Mouse (Mus musculus): ENCODE measurements around the gene Tmc6. TPM values are rescaled to one million over a fixed set of nuclear protein-coding genes. Genes with fewer than 3 reads are reported as not detected.

Gene Tmc6
- 13.3 and 17.9 TPM in 2 replicates for polyA plus RNA-seq (2016; fragmentation: Nextera tagmentation; extraction: Ambion mirVana)

- Histone ChIP-seq H3K27ac (peak within 1 kb of the TSS; percentile 81), H3K9me3 (no peaks in the 10 kb centered on the region), H3K27me3 (ENCODE audit: insufficient read depth, poor library complexity, severe bottlenecking) (peaks cover 73% of the 10 kb centered on the region), H3K4me1 (replicated peaks) (peaks cover 66% of the 10 kb centered on the region), H3K36me3 (no peaks in the 10 kb centered on the region), H3K4me3 (peak within 1 kb of the TSS; percentile 59)
- 34% methylated on average over 24 of the region's 24 CpGs for WGBS
- DNase-seq (ENCODE audit: low spot score), result no peak
These were observed at the start of gene Tmc6, which contains the start of gene Tmc8 for GRCm38 (mm10) chr11:117781993-117782704. TSS of gene Tmc6 (minus strand) at chr11:117782198. TSS of gene Tmc8 (plus strand) at chr11:117782076.

GRCm38 (mm10) chr11:117830401-117830800 lies 48.4 kb upstream of the Tmc6 start:
- WGBS, result 85% methylated on average over 9 of the region's 9 CpGs
- Histone ChIP-seq H3K4me1 (replicated peaks) (peaks cover 49% of the 10 kb centered on the region), H3K27ac (no peak overlapping the region), H3K9me3 (no peaks in the 10 kb centered on the region), H3K36me3 (no peaks in the 10 kb centered on the region), H3K4me3 (no peak overlapping the region), H3K27me3 (ENCODE audit: insufficient read depth, poor library complexity, severe bottlenecking) (no peaks in the 10 kb centered on the region)
- no peak for DNase-seq (ENCODE audit: low spot score)

- no peaks in the 10 kb centered on the region for H3K9me3 ChIP-seq
- H3K36me3 ChIP-seq, result no peaks in the 10 kb centered on the region
- no peak for DNase-seq (ENCODE audit: low spot score)
- WGBS, result 82% methylated on average over 2 of the region's 2 CpGs
- H3K27ac ChIP-seq, result no peak overlapping the region
- H3K4me1 ChIP-seq (replicated peaks), result peaks cover 56% of the 10 kb centered on the region
- H3K27me3 ChIP-seq (ENCODE audit: insufficient read depth, poor library complexity, severe bottlenecking), result no peaks in the 10 kb centered on the region
- no peak overlapping the region for H3K4me3 ChIP-seq
These were observed 47.7 kb upstream of the Tmc6 start for GRCm38 (mm10) chr11:117829671-117830215.

GRCm38 (mm10) chr11:117828888-117829604 lies 47.0 kb upstream of the Tmc6 start:
- no peaks in the 10 kb centered on the region for H3K27me3 ChIP-seq (ENCODE audit: insufficient read depth, poor library complexity, severe bottlenecking)
- peak overlapping the region; percentile 13 for H3K27ac ChIP-seq
- peaks cover 61% of the 10 kb centered on the region for H3K4me1 ChIP-seq (replicated peaks)
- WGBS, result 63% methylated on average over 9 of the region's 9 CpGs
- H3K4me3 ChIP-seq, result no peak overlapping the region
- peaks cover 1% of the 10 kb centered on the region for H3K36me3 ChIP-seq
- DNase-seq (ENCODE audit: low spot score), result no peak
- no peaks in the 10 kb centered on the region for H3K9me3 ChIP-seq

- Histone ChIP-seq H3K36me3 (peaks cover 9% of the 10 kb centered on the region), H3K27me3 (ENCODE audit: insufficient read depth, poor library complexity, severe bottlenecking) (no peaks in the 10 kb centered on the region), H3K4me1 (replicated peaks) (peaks cover 65% of the 10 kb centered on the region), H3K4me3 (no peak overlapping the region), H3K9me3 (no peaks in the 10 kb centered on the region), H3K27ac (0 out of 2 replicates have a peak overlapping the region, but pooled peaks have one; percentile 13)
- no peak for DNase-seq (ENCODE audit: low spot score)
- WGBS, result 90% methylated on average over 18 of the region's 18 CpGs
These were observed 46.3 kb upstream of the Tmc6 start for GRCm38 (mm10) chr11:117828149-117828887.

GRCm38 (mm10) chr11:117827386-117827785 lies 45.4 kb upstream of the Tmc6 start:
- peaks cover 66% of the 10 kb centered on the region for H3K4me1 ChIP-seq (replicated peaks)
- no peaks in the 10 kb centered on the region for H3K27me3 ChIP-seq (ENCODE audit: insufficient read depth, poor library complexity, severe bottlenecking)
- H3K4me3 ChIP-seq, result no peak overlapping the region
- H3K27ac ChIP-seq, result no peak overlapping the region
- peaks cover 18% of the 10 kb centered on the region for H3K36me3 ChIP-seq
- H3K9me3 ChIP-seq, result no peaks in the 10 kb centered on the region
- WGBS, result 63% methylated on average over 3 of the region's 3 CpGs
- DNase-seq (ENCODE audit: low spot score), result no peak

- 77% methylated on average over 8 of the region's 8 CpGs for WGBS
- peak overlapping the region; percentile 73; the same call in 1 of the 2 replicates for H3K4me3 ChIP-seq
- DNase-seq (ENCODE audit: low spot score), result no peak
- no peak overlapping the region for H3K27ac ChIP-seq
- no peaks in the 10 kb centered on the region for H3K9me3 ChIP-seq
- peaks cover 62% of the 10 kb centered on the region for H3K4me1 ChIP-seq (replicated peaks)
- peaks cover 23% of the 10 kb centered on the region for H3K36me3 ChIP-seq
- H3K27me3 ChIP-seq (ENCODE audit: insufficient read depth, poor library complexity, severe bottlenecking), result no peaks in the 10 kb centered on the region
These were observed 44.9 kb upstream of the Tmc6 start for GRCm38 (mm10) chr11:117826916-117827315.

GRCm38 (mm10) chr11:117826164-117826563 lies 44.2 kb upstream of the Tmc6 start:
- Histone ChIP-seq H3K4me3 (peak overlapping the region; percentile 73), H3K4me1 (replicated peaks) (peaks cover 64% of the 10 kb centered on the region), H3K36me3 (peaks cover 30% of the 10 kb centered on the region), H3K27ac (peak overlapping the region; percentile 95), H3K27me3 (ENCODE audit: insufficient read depth, poor library complexity, severe bottlenecking) (no peaks in the 10 kb centered on the region), H3K9me3 (no peaks in the 10 kb centered on the region)
- no peak for DNase-seq (ENCODE audit: low spot score)
- WGBS, result 12% methylated on average over 5 of the region's 5 CpGs

- peak; percentile 88 for DNase-seq (ENCODE audit: low spot score)
These were observed 43.5 kb upstream of the Tmc6 start, which contains the start of the genes Afmid and Tk1 for GRCm38 (mm10) chr11:117825333-117826101. TSS of gene Afmid (plus strand) at chr11:117825924. TSS of gene Tk1 (minus strand) at chr11:117826092.

GRCm38 (mm10) chr11:117824060-117824969 lies 42.3 kb upstream of the Tmc6 start:
- peak; percentile 87 for DNase-seq (ENCODE audit: low spot score)
- Histone ChIP-seq H3K4me1 (replicated peaks) (peaks cover 67% of the 10 kb centered on the region), H3K36me3 (peaks cover 49% of the 10 kb centered on the region), H3K27ac (peak overlapping the region; percentile 95), H3K4me3 (peak overlapping the region; percentile 73), H3K9me3 (no peaks in the 10 kb centered on the region), H3K27me3 (ENCODE audit: insufficient read depth, poor library complexity, severe bottlenecking) (no peaks in the 10 kb centered on the region)
- whole genome bisulfite sequencing, result 31% methylated on average over 23 of the region's 23 CpGs

More at GRCm38 (mm10) chr11:117825333-117826101, 43.5 kb upstream of the Tmc6 start, which contains the start of the genes Afmid and Tk1:
- Histone ChIP-seq H3K27ac (peak within 1 kb of the TSS; percentile 95), H3K9me3 (no peaks in the 10 kb centered on the region), H3K4me1 (replicated peaks) (peaks cover 64% of the 10 kb centered on the region), H3K36me3 (peaks cover 37% of the 10 kb centered on the region), H3K27me3 (ENCODE audit: insufficient read depth, poor library complexity, severe bottlenecking) (no peaks in the 10 kb centered on the region), H3K4me3 (peak within 1 kb of the TSS; percentile 73)
- under 1% methylated on average over 34 of the region's 34 CpGs for WGBS

- peaks cover 65% of the 10 kb centered on the region for H3K4me1 ChIP-seq (replicated peaks)
- H3K27me3 ChIP-seq (ENCODE audit: insufficient read depth, poor library complexity, severe bottlenecking), result no peaks in the 10 kb centered on the region
- H3K36me3 ChIP-seq, result peaks cover 58% of the 10 kb centered on the region
- DNase-seq (ENCODE audit: low spot score), result no peak
- 91% methylated on average over 6 of the region's 6 CpGs for WGBS
- no peak overlapping the region for H3K27ac ChIP-seq
- H3K9me3 ChIP-seq, result no peaks in the 10 kb centered on the region
- H3K4me3 ChIP-seq, result no peak overlapping the region
These were observed 41.4 kb upstream of the Tmc6 start for GRCm38 (mm10) chr11:117823411-117823810.
